Mouse (Mus musculus): ENCODE data around the gene Scube1.

Gene Scube1

GRCm38 (mm10) chr15:83563857-83564651 lies 160.8 kb downstream of the Scube1 start:
- DNase-seq, result peak; percentile 74 to 79

GRCm38 (mm10) chr15:83563327-83563856 lies 161.4 kb downstream of the Scube1 start, which contains the start of the genes Tspo and Mcat:
TSS of gene Tspo (plus strand) at chr15:83563592.
TSS of gene Mcat (minus strand) at chr15:83563787.
- peak; percentile 71 to 81 for DNase-seq

- DNase-seq, result peak; percentile 88 to 93
Observed at GRCm38 (mm10) chr15:83562626-83563270, 162.1 kb downstream of the Scube1 start.

GRCm38 (mm10) chr15:83560941-83561477 lies 163.8 kb downstream of the Scube1 start:
- no peak for DNase-seq

GRCm38 (mm10) chr15:83555161-83555974 lies 169.5 kb downstream of the Scube1 start:
- peak; percentile 86 to 92 for DNase-seq
